Mouse (Mus musculus): ENCODE measurements around the gene Gtf2e1.

- TF ChIP-seq CTCF (conservative IDR thresholded peaks at IDR 0.05 in 1 of 2, IDR thresholded peaks at IDR 0.05 in 1 of 2; ENCODE audit: low read depth in 2 of 2, low read length in 2 of 2) (no peak), POLR2A (IDR thresholded peaks at IDR 0.05; ENCODE audit: low read depth, low read length) (no peak), USF2 (conservative IDR thresholded peaks at IDR 0.05; ENCODE audit: low read depth, low read length) (no peak), ZMIZ1 (IDR thresholded peaks at IDR 0.05; ENCODE audit: low read depth, low read length) (no peak), ELF1 (IDR thresholded peaks at IDR 0.05; ENCODE audit: low read depth, low read length) (no peak), EP300 (IDR thresholded peaks at IDR 0.05; ENCODE audit: low read length) (no peak)
Observed at GRCm38 (mm10) chr16:37546312-37546711, 6.7 kb upstream of the Gtf2e1 start.
